Mouse (Mus musculus) T-helper 17 cell (primary cell): Measurements from ENCODE around the gene Rnf126.
"Not testable (repeated sequence)": the region's sequence is repeated elsewhere in the genome, so short reads cannot be mapped to it uniquely, and the experiment has no call there.

Experiments
- in situ Hi-C, 2 experiments: fragments of 300-600 bp; cut with MboI, MseI; formaldehyde crosslinking; loops; 1 replicate in 1 of 2; 2 replicates in 1 of 2; pipeline ENCODE4 v1.15.1; 2025; ENCODE audit warnings: high pct_unique_total_duplicates in 2 of 2

Gene Rnf126

DNA sequence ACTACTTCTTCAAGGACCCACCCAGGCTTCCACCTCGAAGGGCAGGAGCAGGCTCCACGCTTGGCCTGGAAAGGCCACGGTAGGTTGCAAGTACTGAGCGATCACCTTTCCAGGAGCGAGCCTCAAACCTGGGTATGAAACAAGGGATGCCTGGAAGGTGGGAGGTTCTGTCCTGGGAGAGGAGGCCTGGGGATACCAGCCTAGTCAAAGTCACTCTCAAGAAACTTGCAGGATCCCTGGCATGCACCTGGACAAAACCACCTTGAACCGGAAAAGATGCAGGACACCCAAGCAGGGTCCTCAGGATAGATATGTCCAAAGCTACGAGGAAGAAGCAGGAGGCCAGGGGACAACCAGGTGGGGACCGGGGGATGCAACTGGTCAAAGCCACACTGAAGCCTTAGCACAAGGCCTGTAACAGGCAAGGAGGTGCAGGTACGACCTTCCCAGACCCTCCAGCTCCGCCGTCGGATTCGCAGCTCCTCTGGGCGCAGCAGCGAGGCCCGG lies 698 bp downstream of the Rnf126 start:
- in situ Hi-C loops, result no loop called here

DNA sequence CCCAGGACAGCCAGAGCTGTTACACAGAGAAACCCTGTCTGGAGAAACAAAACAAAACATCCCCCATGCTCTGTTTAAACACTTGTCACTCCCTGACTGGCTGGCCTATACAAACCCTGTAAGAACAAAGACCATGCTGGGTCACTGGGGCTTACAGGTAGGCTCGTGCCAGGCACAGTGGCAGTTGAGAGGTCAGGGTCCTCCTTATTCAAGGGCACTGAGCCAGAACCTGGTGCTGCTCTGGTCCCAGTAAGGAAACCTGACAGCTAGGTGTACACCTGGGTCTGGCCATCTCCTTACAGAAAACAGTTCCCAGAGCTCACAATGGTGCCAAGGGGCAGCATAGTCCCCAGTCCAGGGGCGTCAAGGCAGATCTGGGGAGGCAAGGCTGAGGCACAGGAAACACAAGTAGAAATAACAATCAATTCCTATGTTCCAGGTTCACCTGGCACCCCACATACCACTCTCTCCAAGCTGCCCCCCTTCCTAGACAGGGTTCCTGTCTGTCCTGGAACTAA lies 1.5 kb downstream of the Rnf126 start:
- in situ Hi-C loops, result no loop called here

DNA sequence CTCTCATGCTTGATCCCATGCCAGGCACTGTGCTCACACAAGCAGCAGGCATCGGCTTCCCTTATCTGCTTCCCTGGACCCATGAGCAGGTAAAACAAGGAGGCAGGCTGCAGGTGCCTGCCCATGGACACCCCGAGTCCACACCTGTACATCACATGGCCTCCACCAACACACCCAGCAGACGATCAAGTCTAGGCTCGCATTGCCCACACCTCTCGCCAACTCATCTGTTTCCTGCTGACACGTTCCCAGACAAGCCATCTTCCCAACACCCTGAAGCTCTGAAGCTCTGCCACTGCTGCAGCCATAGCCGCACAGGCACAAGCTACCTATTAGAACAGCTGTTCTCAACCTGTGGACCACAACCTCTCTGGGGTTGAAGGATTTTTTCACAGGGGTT lies 2.5 kb downstream of the Rnf126 start:
- in situ Hi-C loops, result no loop called here

DNA sequence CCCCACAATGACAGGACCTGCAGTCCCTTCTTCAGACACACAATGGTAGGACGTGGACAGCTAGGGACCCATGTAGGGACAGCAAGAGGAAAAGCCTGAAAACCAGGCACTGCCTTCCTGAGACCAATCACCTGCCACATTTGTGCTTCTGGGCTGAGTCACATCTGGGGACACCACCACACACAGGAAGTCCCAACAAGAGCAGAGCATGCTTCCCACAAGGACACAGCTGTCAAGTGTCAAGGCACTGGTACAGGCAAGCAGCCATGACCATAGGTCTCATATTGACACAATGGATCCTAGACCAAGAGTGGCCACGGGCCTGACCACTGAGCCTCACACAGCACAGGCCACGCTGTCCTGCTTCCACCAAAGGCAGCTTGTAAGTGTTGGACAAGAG lies 3.9 kb downstream of the Rnf126 start:
- in situ Hi-C loops, result no loop called here

DNA sequence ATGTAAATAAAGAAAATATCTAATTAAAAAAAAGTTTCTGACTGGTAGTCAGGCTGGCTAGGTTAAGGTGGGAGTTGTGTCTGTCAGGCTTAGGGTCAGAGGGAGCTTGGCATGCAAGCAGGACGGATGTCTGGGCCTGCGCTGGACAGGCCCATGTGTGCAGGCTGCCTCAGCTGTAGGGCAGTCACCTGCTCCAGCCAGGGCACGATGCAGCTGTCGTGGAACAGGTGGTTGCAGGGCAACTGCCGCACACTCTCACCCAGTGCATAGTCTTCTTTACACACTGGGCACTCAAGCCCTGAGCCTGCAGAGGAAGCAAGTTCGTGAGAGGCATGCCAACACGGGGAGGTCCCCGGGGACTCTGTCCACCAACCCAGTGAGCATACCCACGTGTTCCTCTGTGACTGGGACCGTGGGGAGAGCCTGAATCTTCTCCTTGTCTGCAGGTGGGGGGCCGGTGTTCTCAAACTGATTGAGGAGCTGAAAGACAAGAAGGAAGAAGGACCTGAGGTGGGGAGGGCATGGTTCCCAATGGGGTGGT lies 6.1 kb downstream of the Rnf126 start:
- in situ Hi-C loops, result no loop called here

DNA sequence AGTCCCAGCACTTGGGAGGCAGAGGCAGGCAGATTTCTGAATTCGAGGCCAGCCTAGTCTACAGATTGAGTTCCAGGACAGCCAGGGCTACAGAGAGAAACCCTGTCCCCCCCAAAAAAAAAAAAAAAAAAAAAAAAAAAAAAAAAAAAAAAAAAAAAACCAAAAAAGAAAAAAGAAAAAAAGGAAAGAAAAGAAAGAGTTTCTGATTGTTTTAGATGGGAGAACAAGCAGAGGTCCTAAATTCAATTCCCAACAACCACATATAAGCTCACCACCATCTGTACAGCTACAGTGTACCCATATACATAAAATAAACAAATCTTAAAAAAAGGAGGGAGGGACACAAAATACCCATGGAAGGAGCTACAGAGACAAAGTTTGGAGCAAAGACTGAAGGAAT lies 7.1 kb downstream of the Rnf126 start:
- in situ Hi-C loops, result not testable (repeated sequence)

DNA sequence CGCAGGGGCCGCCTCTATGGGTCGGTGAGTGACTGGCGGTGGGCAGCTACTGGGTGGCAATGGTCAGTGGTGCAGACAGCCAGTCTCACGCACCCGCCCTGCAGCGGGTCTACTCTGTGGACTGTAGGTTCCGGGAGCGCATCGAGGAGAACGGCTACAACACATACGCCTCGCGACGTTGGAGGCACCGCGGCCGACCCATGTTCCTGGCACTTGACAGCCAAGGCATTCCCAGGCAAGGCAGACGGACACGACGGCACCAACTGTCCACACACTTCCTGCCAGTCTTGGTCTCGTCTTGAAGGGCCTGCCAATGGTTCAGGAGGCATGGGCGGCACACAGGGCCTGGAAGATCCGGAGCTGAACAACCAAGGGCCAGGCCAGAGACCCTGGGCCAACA lies 10.1 kb downstream of the Rnf126 start:
- in situ Hi-C loops, result no loop called here

DNA sequence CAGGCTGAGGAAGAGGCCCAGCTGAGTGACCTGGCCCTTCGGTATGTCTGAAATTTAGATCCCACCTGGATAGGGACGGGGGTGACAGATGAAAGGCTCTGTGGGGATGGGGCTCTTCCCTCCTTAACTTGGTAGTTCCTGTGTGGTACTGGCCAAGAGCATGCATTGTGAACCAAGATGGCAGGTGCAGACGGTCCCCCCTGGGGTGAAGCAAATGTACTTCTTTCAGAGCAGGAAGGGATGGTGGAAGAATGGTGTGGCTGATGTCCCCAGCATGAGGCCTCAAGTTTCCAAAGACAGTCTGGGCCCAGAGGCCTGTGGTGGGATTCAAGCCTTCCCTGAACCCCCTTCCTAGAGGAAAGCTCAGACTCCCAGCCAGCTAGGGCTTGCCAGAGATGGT lies 10.9 kb downstream of the Rnf126 start:
- in situ Hi-C loops, result no loop called here

DNA sequence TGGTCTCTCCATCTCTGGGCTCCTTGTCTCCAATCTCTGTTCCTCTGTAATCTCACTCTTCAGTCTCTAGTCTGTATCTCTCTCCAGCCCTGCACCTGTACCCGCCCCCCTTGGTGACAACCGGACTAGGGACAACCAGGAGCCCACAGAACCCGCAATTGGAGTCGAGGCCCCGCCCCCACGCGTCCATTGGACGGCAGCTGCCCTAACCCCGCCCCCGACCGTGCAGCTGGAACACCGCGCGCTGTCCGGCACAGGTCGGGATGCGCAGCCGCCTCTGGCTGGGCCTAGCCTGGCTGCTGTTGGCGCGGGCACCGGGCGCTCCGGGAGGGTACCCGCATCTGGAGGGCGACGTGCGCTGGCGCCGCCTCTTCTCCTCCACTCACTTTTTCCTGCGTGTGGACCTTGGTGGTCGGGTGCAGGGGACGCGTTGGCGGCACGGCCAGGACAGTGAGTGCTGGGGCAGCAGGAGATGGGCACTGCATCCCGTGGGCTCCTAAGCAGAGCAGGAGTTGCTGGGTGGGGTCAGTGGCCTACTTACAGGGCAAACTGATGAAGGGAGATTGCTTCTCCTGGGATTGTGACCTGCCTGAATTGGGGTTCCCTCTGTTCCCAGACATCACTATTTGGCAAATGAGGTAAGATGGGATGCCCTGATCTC lies 11.8 kb downstream of the Rnf126 start, which contains the start of gene Fgf22:
Fgf22 (plus strand) TSS at position 221 of the 661 bp plus-strand sequence.
- in situ Hi-C loops, result no loop called here

DNA sequence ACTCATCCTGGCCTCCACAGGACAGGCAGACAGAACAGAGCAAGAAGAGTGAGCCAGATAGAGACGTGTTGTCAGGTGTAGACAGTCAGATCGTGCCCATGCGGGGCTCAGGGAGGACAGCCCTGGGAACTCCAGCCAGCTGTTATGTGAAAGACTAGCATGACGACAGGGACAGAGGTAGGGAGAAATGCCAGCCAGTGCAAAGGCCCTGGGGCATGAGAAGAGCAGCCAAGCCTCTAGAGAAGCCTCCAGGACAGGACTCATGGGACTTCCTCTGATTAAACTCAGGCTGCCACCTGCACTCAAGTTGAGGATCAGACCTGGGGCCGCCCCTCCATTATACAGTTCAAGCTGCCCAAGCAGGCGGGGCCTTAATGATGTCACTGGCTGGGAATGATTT lies 18.3 kb downstream of the Rnf126 start:
- in situ Hi-C loops, result no loop called here

DNA sequence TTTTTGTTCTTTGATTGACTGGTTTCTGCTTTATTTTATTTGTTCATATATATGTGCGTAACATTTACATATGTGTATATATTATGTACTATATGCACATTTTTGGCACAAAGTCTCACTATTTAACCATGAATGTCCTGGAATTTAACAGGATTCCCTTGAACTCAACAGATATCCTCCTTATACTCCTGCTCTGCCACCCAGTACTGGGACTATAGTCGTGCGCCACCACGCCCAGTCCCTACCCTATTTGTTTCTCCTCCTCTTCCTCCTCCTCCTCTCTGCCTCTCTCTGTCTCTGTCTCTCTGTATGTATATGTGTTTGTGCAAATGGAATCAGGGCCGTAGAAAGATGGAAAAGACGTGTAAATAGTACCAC lies 20.0 kb downstream of the Rnf126 start:
- in situ Hi-C loops, result no loop called here

DNA sequence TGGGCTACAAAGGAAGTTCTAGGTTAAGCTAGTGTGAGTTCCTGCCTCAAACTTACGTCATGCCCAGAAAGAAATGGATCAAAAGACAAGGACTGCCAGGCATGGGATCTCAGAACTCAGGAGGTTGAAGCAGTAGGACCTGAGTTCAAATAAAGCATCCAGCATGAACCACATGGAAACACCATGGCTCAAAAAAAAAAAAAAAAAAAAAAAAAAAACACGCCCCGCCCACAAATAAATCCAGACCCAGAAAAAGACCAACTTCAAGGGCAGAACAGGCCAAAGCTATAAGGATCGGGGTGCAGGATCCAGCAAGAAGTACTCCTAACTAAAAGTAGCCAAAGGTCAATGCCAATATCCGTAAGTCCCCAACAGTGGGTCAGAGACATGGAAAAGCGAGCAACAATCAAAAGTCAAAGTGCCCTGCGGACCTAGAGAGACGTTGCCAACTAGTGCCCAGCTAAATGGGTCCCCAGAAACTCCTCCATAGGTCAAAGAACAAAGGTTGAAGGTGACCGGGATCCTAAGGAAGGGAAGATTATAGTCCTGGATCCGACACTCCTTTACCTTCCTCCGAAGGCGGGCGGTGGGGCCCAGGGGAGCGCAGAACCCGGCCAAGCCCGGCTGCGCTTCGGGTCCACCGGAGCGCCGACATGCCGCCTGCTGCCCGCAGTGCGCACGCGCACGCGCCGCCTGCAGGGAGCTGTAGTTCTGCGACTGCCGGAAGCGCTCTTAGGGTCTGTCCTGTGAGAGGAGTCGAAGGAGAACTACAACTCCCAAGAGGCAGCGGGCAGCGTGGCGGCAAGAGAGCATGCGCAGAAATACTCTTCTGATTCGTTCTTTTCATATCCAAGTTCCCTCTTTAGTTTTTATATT lies 20.6 kb downstream of the Rnf126 start, which contains the start of gene Polrmt:
Polrmt (minus strand) TSS at position 684 of the 876 bp plus-strand sequence.
- in situ Hi-C loops, result no loop called here

DNA sequence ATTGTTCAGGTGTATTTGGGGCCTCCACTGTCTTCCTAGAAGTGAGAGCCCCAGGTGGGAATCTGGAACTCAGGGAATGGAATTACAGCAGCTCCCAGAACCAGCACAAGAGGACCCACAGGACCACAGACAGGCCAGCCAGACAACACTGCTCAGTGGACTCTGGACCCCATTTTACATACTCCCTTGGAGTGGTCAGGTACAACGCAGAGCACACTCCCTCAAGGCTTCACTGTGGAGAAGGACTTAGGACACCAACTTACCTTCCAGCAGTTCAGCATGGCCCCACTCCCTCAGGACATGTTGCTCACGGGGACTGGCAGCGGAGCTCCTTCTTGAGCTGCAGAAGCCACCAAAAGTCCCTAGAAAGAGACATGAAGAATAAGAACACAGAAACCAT lies 21.3 kb downstream of the Rnf126 start:
- in situ Hi-C loops, result no loop called here

DNA sequence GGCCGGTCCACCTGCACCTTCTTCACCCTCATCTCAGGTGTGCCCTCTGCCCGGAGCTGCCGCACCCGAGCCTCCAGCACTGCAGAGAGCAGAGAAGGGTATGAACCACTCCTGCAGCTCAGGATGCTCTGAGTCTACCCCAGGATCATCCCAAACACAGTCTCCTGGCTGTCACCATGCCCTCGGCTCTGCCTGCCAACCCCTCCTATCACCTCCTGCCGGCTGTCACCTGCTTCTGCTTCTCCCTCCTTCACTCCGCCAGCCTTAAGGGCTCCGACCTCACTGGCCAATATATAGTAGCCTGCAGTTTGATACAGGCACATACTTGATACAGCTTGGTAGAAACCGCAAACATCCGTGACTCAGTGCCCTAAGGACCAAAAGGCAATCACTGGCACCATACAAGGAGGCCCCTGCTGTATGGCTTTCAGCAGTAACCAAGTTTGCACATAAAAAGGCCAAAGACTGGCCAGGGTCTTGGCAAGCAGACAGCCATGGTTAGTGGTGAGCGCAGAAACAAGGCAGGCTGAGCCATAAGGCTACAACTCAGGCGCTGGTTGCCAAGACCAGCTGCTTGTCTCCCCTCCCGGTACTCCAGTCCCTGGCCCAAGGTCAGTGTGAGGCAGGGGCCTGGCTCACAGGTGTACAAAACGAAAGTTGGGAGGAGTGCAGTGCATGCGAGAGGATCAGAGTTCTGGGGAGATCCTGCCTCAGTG lies 22.9 kb downstream of the Rnf126 start:
- in situ Hi-C loops, result loop anchor here in 1 of 2 experiments (5.0 kb wide), 1 partner anchor 642 kb away; no protein-coding TSS in a partner anchor

DNA sequence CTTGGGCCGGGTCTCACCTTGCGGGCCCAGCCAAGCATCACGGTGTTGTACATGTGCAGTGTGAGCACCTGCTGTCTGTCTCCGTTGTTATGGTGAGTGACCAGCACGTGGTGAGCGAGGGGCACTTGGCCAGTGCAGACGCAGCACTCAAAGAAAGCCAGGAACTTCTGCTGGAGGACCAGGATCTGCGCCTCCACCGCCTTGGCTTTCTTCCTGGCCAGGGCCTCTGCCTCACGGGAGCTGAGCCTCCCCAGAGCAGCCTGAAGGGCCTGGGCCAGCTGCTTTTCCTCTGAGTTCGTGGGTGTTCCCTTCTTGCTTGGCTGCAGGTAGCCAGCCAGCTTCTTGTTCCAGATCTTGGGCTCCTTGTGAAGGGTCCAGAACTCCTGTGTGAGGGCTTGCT lies 23.6 kb downstream of the Rnf126 start:
- in situ Hi-C loops, result loop anchor here in 1 of 2 experiments (5.0 kb wide), 1 partner anchor 641 kb away; no protein-coding TSS in a partner anchor

DNA sequence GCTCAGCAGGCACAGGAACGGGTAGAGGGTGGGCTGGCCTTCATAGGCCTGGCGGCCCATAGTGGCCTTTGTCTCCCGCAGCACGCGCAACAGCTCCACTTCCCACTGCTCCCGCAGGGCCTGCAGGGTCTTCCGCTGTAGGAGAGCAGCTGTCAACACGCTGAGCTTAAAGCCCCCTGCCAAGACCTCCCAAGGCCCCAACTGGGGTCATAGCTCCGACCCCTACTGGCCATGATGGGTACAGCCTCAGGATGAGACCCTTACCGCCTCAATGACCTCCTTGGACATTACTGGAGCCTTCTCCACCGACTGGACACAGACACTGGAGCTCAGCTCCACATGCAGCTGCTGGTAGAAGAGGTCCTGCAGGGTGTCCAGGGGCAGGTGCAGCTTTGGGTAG lies 25.9 kb downstream of the Rnf126 start:
- in situ Hi-C loops, result loop anchor here in 1 of 2 experiments (5.0 kb wide), 1 partner anchor 639 kb away; no protein-coding TSS in a partner anchor

DNA sequence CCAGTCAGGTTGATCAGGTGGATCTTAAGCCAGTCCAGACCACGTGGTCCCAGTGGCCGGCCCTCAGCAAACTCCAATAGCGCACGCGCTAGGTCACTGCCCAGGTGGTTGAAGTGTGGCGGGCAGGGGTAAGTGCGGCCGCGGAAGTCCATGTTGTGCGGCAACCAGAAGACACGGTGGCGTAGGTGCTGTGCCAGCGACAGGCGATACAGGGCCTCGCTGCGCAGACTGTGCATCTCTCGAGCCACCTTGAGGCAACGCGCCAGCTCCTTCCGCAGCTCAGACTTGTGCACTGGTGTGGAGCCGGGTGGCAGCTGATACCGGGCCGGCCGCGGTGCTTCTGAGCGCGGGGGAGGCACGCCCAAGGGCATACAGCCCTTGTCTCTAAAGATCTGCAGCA lies 27.5 kb downstream of the Rnf126 start:
- in situ Hi-C loops, result no loop called here

DNA sequence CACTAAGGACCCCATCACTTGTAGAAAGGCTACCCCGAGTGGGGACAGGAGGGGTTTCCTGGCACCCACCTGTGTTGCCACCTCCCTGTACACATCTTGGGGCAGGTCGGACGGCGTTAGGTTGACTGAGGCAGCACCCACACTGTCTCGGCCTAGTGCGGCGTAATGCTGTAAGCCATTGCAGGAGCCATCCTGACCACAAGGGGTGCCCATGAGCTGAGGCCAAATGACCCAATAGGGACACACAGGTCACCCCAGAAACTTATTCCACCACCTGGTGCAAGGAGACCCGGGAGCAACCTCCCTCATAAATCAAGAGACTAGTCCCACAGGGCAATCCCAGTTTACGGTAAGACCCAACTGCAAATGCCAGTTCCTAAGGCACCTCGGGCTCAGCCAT lies 28.5 kb downstream of the Rnf126 start:
- in situ Hi-C loops, result no loop called here

DNA sequence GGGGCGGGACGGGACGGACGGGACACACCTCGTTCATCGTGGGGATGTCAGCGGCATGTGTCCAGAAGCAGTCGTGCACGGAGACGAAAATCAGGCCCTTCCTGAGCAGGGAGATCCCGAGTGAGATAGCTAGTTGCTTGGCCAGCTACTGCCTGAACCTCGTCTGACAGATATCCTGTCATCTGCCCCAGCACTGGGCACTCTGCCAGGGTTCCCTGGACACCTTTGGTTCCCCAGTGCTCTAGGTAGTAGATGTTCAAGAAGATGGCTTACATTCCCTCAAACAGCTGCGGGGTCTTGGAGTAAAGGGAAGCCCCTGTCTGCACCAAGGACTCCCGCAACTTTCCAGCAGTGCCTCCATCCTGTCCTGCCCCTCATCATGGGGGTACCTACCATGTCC lies 30.0 kb downstream of the Rnf126 start:
- in situ Hi-C loops, result no loop called here

DNA sequence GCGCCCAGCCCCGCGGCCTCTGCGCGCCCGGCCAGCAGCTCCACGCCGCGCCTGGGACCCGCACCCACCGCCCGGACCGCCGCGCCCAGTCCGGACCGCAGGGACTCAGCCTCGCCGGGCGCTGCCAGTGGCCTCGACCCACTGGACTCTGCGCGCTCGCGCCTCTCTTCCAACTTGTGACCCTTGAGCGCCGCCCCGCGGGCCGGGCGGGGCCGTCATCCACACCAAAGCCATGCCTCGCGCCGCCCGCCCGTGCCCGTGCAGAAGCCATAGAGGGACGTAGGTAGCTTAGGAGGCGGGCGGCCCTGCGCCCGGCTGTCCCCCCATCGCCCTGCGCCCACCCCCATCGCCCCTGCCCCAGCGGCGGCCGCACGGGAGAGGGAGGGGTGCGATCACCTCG lies 31.4 kb downstream of the Rnf126 start:
- in situ Hi-C loops, result no loop called here

DNA sequence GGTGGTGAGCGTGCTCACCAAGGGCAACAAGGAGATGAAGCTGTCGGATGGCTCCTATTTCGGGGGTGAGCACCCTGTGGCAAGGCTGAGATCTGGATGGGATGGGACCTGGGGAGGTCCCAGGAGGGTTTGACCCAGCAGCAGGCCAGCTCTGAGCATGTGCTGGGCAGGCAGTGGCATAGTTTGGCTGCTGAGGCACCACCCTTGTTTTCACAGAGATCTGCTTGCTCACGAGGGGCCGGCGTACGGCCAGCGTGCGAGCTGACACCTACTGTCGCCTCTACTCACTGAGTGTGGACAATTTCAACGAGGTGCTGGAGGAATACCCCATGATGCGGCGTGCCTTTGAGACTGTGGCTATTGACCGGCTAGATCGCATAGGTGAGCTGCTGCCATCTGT lies 32.9 kb downstream of the Rnf126 start:
- in situ Hi-C loops, result no loop called here
